Mouse (Mus musculus): ENCODE results near the gene Sptbn1. TPM values are rescaled to one million over a fixed set of nuclear protein-coding genes. Genes with fewer than 3 reads are reported as not detected.

Gene Sptbn1
- total RNA-seq, 2 experiments from 2014 or later: 126 to 130 TPM

DNA sequence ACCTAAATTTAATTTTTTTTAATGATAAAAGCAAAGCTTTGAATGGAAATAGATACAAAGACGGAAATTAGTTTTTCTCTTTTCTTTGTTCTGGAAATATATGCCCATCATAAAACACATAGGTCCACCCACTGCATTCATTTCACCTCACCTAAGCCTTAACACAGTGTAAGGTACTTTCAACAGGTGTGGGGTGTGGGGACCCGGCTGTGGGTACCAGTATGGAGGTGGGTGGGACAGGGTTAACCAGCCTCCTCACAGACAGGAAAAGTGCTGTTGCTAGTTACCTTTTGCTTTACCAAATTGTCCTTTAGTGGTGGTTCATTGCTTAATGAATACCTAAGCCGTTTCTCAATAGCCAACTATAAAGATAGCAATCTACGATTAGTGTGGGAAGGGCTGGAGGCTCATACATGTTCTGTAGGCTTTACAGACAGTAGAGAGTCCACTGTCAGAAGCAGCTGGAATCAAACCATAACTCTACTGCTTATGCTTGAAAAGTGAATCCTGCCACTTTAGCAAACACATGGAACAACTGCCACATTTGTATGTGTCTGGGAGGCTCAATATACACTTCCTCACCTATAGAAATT, 96.3 kb downstream of the Sptbn1 start:
- no peak for DNase-seq

DNA sequence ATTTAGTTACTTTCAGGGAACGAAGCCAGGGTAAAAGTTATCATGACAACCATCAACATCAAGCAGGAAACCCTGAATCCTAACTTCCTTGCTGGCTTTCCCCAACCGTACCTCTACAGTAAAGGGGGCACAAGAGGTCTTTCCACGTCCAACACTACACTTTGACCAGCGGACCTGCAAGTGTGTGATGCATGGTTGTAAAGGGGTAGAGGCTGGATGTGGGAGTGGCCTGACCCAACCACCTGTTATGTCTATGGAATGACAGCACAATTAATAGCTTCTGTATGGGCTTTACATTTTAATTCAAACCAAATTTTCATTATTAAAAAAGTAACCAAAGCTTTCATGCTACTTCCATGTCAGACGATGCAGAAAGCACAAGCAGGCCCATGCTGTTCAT, 96.8 kb downstream of the Sptbn1 start:
- no peak for DNase-seq

DNA sequence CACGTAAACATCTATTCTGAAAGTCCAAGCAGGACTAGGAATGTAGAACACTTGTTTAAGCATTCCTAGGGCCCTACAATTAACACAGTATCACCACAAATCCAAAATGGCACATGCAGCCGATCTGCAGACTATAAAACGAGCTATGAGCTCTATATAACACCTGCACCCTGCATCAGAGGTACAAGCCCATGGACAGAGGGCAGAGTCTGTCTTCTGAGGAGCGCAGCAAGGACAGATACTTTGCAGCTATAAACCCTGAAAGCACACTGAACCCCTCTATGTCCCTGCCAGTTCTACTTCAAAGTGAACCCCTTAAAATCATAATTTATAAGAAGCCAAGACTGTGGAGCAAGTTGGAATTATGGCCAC, 101.4 kb downstream of the Sptbn1 start:
- DNase-seq: no peak

GRCm38 (mm10) chr11:30165861-30166550, 102.0 kb downstream of the Sptbn1 start:
- peak; percentile 19 for DNase-seq

DNA sequence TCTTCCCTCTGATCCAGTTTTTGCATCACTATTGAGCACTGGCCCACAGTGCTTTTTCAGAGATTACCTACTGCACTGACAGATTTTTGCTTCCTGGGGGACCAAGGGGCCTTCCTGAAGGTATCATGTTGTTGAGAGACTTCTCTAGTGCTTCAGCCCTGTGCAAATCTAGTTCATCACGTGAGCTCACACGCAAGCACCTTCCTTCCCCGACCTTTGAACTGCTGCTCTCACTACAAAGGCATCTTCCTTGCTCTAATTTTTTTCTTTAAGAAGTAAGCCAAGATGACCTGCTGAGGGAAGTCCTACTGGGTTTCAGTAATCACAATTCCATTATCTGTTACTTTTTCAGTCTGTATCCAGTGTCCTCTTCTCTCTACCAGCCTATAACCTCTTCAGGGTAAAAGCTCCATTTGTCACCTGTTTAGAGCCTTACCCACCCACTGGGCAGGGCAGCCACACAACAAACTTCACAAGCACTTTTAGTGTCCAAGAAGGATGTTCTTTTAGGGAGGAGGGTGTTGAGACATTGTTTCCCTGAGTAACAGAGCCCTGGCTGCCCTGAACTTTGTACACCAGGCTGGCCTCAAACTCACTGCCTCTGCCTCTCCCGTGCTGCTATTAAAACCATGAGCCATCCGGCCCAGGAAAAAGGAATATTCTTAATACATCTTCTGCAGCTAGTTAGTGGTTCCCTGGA, 103.3 kb downstream of the Sptbn1 start:
- no peak for DNase-seq

GRCm38 (mm10) chr11:30163870-30164269, 104.1 kb downstream of the Sptbn1 start:
- DNase-seq: no peak

GRCm38 (mm10) chr11:30163081-30163480, 104.9 kb downstream of the Sptbn1 start:
- no peak for DNase-seq

DNA sequence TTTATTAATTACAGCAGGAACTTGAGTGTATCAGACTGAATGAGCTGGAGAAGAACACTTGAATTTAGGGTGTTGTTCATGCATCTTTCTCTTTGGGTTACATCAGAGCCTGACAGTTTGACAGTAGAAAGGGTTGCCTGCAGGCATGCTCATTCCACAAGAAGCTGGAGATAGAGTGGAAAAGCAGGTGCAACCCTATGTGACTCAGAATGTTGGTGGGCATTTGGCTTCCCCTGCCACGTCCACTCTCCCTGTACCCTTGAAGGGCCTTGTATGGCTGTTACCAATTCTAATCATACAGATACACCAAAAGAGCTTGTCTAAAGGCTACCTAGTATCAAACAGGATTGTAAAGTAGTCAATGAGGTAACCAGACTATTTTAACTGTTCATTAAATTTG, 106.2 kb downstream of the Sptbn1 start:
- no peak for DNase-seq

DNA sequence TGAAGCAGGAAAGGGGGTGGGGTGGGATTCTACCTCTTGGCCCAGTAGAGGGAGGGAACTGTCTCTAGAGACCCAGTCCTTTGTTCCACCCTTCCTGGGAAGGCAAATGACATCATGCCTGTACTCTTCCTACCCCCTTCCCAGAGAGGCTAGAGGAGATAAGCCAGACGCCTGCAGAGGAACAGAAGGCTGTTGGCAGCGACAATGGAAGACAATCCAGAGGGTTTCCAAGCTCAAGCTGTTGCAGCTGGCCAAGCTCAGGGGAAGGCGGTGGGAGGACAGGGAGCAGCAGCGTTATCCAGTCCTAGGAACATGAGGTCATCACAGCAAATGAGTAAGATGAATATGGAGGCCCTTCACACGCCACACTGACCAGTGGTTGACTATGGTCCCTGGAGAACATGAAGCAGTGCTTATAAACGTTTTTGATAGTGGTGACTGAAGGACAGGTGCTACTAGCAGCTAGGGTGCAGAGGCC, 106.8 kb downstream of the Sptbn1 start:
- DNase-seq: peak; percentile 86

DNA sequence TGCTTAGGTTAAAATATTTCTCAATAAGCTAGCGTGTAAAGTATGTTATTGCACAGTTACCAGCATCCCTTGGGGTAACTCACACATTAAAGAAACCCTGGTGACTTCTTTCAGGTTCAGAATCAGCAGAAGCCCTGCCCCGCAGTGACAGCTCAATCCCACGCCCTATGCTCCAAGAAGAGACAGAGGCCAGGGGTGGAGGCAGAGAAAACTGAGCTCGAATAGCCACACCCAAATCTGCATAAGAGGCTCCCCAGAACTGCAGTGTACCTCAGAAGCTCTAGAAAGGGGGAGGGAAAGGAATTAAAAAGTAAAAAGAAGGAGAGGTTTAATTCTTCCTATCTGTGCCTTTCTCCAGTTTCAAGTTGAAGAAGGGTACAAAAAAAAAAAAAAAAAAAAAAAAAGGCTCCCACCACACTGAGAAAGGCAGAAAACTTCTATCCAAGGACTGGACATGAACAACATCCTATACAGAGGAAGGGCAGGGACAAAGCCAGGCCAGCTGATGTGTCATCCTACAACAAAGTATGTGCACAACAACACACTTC, 107.3 kb downstream of the Sptbn1 start:
- peak; percentile 24 for DNase-seq

GRCm38 (mm10) chr11:30159545-30160255, 108.3 kb downstream of the Sptbn1 start:
- DNase-seq: no peak

DNA sequence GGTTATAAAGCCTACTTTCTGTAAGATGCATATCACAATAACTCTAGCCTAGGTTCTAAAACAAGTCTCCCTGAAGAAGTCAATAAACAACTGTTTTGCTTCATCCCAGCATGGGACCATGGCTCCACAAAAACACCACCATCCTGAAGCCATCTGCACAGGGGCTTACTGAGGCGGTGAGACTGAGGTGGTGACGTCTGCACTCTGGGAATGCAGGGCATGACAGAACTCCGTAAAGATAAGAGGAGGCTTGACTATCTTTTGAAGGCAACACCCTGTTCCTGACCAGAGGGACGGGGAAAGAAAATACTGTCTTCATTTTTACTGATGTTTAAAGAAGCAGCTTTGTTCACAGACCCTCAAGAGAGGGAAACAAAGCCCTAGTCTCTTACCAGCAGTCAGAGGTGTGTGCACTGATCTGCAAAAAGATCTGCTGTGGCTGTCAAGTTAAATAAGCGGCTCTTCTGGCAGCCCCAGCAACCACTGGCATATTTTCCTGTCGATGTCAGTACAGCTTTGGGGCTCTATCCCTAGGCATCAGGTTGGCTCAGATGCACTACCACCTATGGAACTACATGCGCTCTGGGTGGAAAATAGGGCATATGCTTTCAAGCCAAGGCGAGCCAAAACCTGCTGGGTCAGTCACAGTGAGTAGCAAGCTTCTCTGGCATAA, 109.8 kb downstream of the Sptbn1 start:
- DNase-seq: no peak

- DNase-seq: no peak
Measured at GRCm38 (mm10) chr11:30155887-30156286, 112.1 kb downstream of the Sptbn1 start.

GRCm38 (mm10) chr11:30154980-30155379, 113.0 kb downstream of the Sptbn1 start:
- DNase-seq: no peak

- DNase-seq: no peak
Measured at GRCm38 (mm10) chr11:30148888-30149287, 119.1 kb downstream of the Sptbn1 start.

DNA sequence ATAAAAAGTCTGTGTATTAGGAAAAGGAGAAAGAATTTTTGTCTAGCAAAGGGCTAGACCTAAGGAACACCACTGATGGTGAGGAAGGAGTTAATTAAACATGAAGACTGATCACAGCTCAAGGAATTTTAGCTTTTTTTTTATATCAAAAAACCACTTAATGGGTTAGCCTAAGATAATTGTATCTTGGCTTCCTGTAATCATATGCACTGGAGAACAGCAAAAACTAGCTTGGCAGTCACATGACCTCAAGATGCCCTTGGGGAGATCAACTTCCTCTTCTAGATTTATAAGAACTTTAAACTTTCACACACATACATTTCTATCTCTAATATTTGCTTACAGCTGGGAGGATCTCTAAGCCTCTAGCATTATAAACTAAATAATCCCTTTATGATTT, 119.6 kb downstream of the Sptbn1 start:
- no peak for DNase-seq

DNA sequence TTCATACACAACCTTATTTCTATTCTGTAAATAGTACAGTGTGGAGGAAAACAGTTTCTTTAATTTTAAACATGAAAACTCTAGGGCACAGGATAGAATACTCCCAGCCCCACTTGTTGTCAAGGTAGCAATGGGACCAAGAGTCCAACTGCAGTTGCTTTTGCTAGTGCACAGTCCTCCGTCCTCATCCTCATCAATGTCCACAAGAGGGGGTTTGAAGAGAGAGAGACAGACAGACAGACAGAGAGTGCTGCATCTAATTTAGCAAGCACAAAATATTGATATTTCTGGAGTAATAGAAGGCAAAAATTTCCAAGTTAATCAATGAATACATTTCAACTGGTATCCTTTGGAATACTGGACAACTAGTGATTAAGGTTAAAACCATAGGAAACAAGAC, 120.1 kb downstream of the Sptbn1 start:
- no peak for DNase-seq

GRCm38 (mm10) chr11:30143090-30143489, 124.9 kb downstream of the Sptbn1 start:
- no peak for DNase-seq

- no peak for DNase-seq
Measured at GRCm38 (mm10) chr11:30139165-30139826, 128.7 kb downstream of the Sptbn1 start.

DNA sequence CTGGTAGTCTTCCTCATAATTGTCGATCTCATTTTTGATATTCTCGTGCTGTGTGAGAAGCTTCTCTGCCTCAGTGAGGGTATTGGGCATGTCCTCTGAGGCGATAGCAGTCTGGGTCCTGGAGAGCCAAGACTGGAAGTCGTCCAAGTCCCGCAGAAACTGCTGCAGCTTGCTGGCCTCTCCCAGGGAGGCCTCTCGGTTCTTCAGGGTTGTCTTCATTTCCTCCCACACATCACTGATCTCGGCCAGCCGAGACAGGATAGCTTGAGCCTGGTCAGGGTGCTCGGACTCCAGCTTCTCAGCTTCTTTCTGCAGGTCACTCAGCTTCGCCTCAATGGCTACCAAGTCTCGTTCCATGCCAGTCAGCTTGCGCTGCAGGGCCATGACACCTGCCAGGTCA, 130.9 kb downstream of the Sptbn1 start:
- no peak for DNase-seq

GRCm38 (mm10) chr11:30134058-30134457, 133.9 kb downstream of the Sptbn1 start:
- DNase-seq: no peak

All from gastrocnemius, postnatal 25 days (tissue).